Mouse (Mus musculus): Measurements from ENCODE around the gene Impdh1. TPM values are rescaled to one million over a fixed set of nuclear protein-coding genes. Genes with fewer than 3 reads are reported as not detected.

Impdh1 gene
- polyA plus RNA-seq, 1 experiment from 2014 or later: 32.8 TPM

DNA sequence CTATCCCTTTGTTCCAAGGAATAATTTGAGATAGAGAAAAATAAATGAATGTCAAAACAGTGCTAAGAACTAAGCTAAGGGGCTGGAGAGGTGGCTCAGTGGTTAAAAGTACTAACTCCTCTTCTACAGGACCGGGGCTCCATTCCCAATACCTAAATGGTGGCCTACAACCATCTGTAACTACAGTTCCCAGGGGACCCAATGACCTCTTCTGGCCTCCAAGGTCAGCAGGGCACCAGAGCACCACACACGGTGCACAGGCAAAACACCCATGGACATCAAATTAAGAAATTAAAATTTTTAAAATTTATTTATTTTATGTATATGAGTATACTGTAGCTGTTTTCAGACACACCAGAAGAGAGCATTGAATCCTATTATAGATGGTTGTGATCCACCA lies 55.4 kb downstream of the Impdh1 start:
- no peak for ATAC-seq (replicated peaks; ENCODE audit: insufficient number of reproducible peaks, insufficient read depth, low FRiP score, low read depth)
- Histone ChIP-seq H3K9ac (no peak overlapping the region), H3K27ac (no peak overlapping the region), H3K36me3 (peaks cover 39% of the 10 kb centered on the region), H3K4me1 (replicated peaks) (peaks cover 10% of the 10 kb centered on the region), H3K4me3 (no peak overlapping the region), H3K4me2 (no peak overlapping the region), H3K27me3 (no peaks in the 10 kb centered on the region), H3K9me3 (replicated peaks) (no peaks in the 10 kb centered on the region)
- 87% methylated on average over 2 of the region's 2 CpGs for WGBS

- ATAC-seq (replicated peaks; ENCODE audit: insufficient number of reproducible peaks, insufficient read depth, low FRiP score, low read depth): no peak
- WGBS: 87% methylated on average over 5 of the region's 5 CpGs
- Histone ChIP-seq H3K4me1 (replicated peaks) (no peaks in the 10 kb centered on the region), H3K9me3 (replicated peaks) (no peaks in the 10 kb centered on the region), H3K9ac (no peak overlapping the region), H3K27ac (no peak overlapping the region), H3K4me3 (no peak overlapping the region), H3K4me2 (no peak overlapping the region), H3K27me3 (no peaks in the 10 kb centered on the region), H3K36me3 (peaks cover 71% of the 10 kb centered on the region)
Observed at GRCm38 (mm10) chr6:29156326-29156725, 59.8 kb downstream of the Impdh1 start.

Small RNAs within 50 kb of the gene (microRNA-seq; reads per million reads assigned to microRNA genes)
- gene Gm24303: not detected

Other genes with a start within 250 kb of the Impdh1 start
- gene Lep, start 156.1 kb downstream of the Impdh1 start, polyA plus RNA-seq (2015; fragmentation: Nextera tagmentation; extraction: Ambion mirVana): not detected in 2 replicates
- 22.8 and 28.8 TPM in 2 replicates for gene Rbm28, start 51.4 kb downstream of the Impdh1 start, polyA plus RNA-seq (2015; fragmentation: Nextera tagmentation; extraction: Ambion mirVana)
- gene Prrt4, start 36.8 kb downstream of the Impdh1 start, polyA plus RNA-seq (2015; fragmentation: Nextera tagmentation; extraction: Ambion mirVana): 1.5 and 1.6 TPM in 2 replicates
- 22.0 and 29.8 TPM in 2 replicates for gene Hilpda, start 56.1 kb upstream of the Impdh1 start, polyA plus RNA-seq (2015; fragmentation: Nextera tagmentation; extraction: Ambion mirVana)
- gene Fam71f2, start 63.2 kb upstream of the Impdh1 start, polyA plus RNA-seq (2015; fragmentation: Nextera tagmentation; extraction: Ambion mirVana): 0.33 TPM in 1 of 2 replicates, not detected in the other
- 0.08 TPM in 1 of 2 replicates, not detected in the other for gene Fam71f1, start 102.8 kb upstream of the Impdh1 start, polyA plus RNA-seq (2015; fragmentation: Nextera tagmentation; extraction: Ambion mirVana)
- 354 and 404 TPM in 2 replicates for gene Calu, start 131.7 kb upstream of the Impdh1 start, polyA plus RNA-seq (2015; fragmentation: Nextera tagmentation; extraction: Ambion mirVana)
- gene Opn1sw, start 172.1 kb upstream of the Impdh1 start, polyA plus RNA-seq (2015; fragmentation: Nextera tagmentation; extraction: Ambion mirVana): 0.55 and 0.70 TPM in 2 replicates
- gene Ccdc136, start 179.9 kb upstream of the Impdh1 start, polyA plus RNA-seq (2015; fragmentation: Nextera tagmentation; extraction: Ambion mirVana): 19.1 and 22.1 TPM in 2 replicates
- 39.1 and 43.9 TPM in 2 replicates for gene Flnc, start 216.9 kb upstream of the Impdh1 start, polyA plus RNA-seq (2015; fragmentation: Nextera tagmentation; extraction: Ambion mirVana)

Measured in heart, embryonic 15.5 days (tissue).